Mouse (Mus musculus): ENCODE data around the gene Ncor2.

GRCm38 (mm10) chr5:125024002-125024401, 155.0 kb downstream of the Ncor2 start:
- no peak for TF ChIP-seq POLR2A (IDR thresholded peaks at IDR 0.05; ENCODE audit: borderline replicate concordance, control insufficient read depth, low read depth, low read length)
- peak; percentile 42; the same call in 1 of the 2 replicates for TF ChIP-seq CTCF (IDR thresholded peaks at IDR 0.05; ENCODE audit: control insufficient read depth, insufficient read depth, low read length)
